Mouse (Mus musculus) ES-Bruce4 (cell line): ENCODE data around the gene Ssu2. TPM values are rescaled to one million over a fixed set of nuclear protein-coding genes. Genes with fewer than 3 reads are reported as not detected.

Source experiments
- H3K27ac ChIP-seq: 2 replicates; pipeline ENCODE4 v1.5.1; 2012; ENCODE audit warnings: low read length, inconsistent platforms; ENCODE audit not compliant: insufficient read depth
- H3K27me3 ChIP-seq: 2 replicates; pipeline ENCODE4 v1.6.1; 2012; ENCODE audit warnings: mild to moderate bottlenecking, low read length, inconsistent platforms; ENCODE audit not compliant: control insufficient read depth, poor library complexity, insufficient read depth, severe bottlenecking
- H3K36me3 ChIP-seq: 2 replicates; pipeline ENCODE4 v1.6.1; 2012; ENCODE audit warnings: inconsistent platforms, mild to moderate bottlenecking, low read length, moderate library complexity; ENCODE audit not compliant: control insufficient read depth, poor library complexity, insufficient read depth, severe bottlenecking
- H3K4me1 ChIP-seq: one replicate; pipeline ENCODE4 v1.8.1; 2011; ENCODE audit warnings: low read length; ENCODE audit not compliant: control insufficient read depth, insufficient read depth
- H3K4me3 ChIP-seq: 2 replicates; pipeline ENCODE4 v1.5.1; 2011; ENCODE audit warnings: low read depth, mild to moderate bottlenecking, low read length
- H3K9ac ChIP-seq: 2 replicates; pipeline ENCODE4 v1.6.1; 2012; ENCODE audit warnings: low read depth, mild to moderate bottlenecking, inconsistent platforms; ENCODE audit not compliant: poor library complexity, severe bottlenecking
- H3K9me3 ChIP-seq: replicated peaks from 2 replicates; pipeline ENCODE4 v1.6.1; 2012; ENCODE audit warnings: mild to moderate bottlenecking, low read length, inconsistent platforms; ENCODE audit not compliant: control insufficient read depth, poor library complexity, insufficient read depth, severe bottlenecking
- CTCF ChIP-seq: IDR thresholded peaks from one replicate; pipeline ENCODE4 v1.8.1; 2011; ENCODE audit warnings: low read depth, low read length
- EP300 ChIP-seq: IDR thresholded peaks from 2 replicates; pipeline ENCODE4 v1.6.1; 2011; ENCODE audit warnings: low read depth, low read length; ENCODE audit not compliant: insufficient read depth
- POLR2A ChIP-seq: IDR thresholded peaks from one replicate; pipeline ENCODE4 v1.8.1; 2011; ENCODE audit warnings: low read length; ENCODE audit not compliant: insufficient read depth
- polyA plus RNA-seq: library from polyadenylated mRNA; stranded (reverse); fragments of >200 nt; gene quantifications from 2 replicates; pipeline ENCODE4 v1.2.4, GENCODE M21; 2011; ENCODE audit warnings: low read depth; ENCODE audit not compliant: missing spikeins, insufficient read depth, insufficient read length

Ssu2 gene
- polyA plus RNA-seq, 1 experiment, result not detected

DNA sequence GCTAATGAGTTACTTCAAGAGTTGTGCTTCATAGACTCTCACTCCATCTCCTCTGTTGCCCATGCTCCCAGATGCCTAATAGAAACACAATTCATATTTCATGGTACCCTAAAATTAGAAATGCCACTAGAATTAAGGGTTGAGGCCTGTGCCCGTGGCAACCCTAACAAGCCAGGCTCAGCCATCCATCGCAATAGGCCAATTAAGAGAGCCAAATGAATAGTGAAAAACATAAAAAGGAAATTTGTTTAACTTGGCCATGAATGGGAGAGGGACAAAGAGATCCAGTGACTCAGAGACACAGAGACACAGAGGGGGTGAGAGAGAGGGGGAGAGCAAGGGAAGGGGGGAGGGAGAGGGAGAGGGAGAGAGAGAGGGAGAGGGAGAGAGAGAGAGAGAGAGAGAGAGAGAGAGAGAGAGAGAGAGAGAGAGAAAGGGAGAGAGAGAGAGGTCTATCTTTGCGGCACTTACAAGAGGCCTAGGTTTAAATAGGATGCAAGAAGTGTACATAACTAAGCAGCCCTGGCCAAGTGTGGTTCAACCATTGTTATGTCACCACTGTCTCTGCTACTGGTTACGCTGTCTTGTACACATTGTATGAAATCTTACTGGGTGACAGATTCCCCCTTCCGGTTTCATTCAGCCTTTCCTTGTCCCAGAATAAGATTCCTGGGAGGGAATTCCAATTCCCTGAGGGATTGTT, 57.2 kb downstream of the Ssu2 start:
- Histone ChIP-seq H3K4me1 (no peaks in the 10 kb centered on the region), H3K36me3 (no peaks in the 10 kb centered on the region), H3K9ac (no peak overlapping the region), H3K27ac (no peak overlapping the region), H3K27me3 (no peaks in the 10 kb centered on the region), H3K9me3 (no peaks in the 10 kb centered on the region), H3K4me3 (no peak overlapping the region)
- TF ChIP-seq EP300, result no peak

DNA sequence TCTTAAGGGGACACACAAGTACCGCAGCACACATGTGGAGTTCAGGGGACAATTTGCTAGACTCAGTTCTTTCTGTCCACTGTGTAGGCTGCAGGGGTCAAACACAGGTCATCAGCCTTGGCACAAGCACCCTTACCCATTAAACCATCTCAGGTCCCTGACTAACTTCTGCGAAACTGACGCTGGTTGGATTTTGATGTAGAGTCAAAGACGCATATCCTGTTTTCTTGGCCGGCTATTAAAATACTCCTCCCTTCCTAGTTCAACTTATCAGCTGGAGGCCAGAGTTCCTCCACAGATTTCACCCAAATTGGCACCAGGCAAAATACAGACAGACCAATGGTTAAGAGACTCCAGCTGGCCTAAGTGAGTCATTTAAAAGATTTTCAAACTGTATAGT, 60.0 kb downstream of the Ssu2 start:
- H3K4me3 ChIP-seq, result no peak overlapping the region
- H3K9ac ChIP-seq, result no peak overlapping the region
- H3K27me3 ChIP-seq, result no peaks in the 10 kb centered on the region
- no peaks in the 10 kb centered on the region for H3K4me1 ChIP-seq
- TF ChIP-seq POLR2A (no peak), CTCF (no peak), EP300 (no peak)
- no peaks in the 10 kb centered on the region for H3K36me3 ChIP-seq
- H3K9me3 ChIP-seq, result no peaks in the 10 kb centered on the region
- no peak overlapping the region for H3K27ac ChIP-seq

DNA sequence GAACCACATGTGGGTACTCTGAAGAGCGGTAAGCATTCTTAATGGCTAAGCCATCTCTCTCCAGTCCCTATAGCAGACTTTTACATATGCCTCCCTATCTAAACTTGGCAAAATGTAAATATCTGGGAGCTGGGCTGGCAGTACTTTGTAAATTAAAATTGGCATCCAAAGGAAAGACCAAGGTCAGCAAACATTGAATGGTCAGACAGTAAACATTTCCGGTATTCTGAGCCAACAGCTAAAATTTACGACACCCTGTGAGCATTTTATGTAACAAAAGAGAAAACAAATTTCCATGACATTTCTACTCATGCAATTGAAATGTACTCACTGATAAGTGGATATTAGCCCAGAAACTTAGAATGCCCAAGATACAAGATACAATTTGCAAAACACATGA, 62.6 kb downstream of the Ssu2 start:
- TF ChIP-seq EP300, result no peak
- TF ChIP-seq CTCF, result no peak
- no peak for TF ChIP-seq POLR2A
- Histone ChIP-seq H3K36me3 (no peaks in the 10 kb centered on the region), H3K9ac (no peak overlapping the region), H3K4me3 (no peak overlapping the region), H3K27me3 (no peaks in the 10 kb centered on the region), H3K4me1 (no peaks in the 10 kb centered on the region), H3K9me3 (no peaks in the 10 kb centered on the region), H3K27ac (no peak overlapping the region)

DNA sequence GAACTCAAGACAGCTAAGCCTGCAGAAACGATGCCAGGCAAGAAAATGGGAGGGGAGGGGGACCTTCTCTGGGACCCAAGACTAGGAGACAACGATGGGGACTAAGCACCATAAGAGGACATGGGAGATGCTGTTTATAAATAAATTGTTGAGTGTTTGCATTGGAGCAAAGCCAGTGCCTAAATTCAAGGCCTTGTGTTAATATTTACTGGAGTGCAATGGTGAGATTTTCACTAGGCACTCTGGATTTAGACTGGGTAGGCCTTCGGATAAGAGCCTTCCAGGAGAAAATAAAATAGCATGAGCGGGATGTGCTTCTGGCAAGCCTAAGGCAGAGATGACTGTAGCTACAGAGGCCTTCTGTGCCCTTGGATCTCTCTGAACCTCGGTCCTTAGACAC, 64.9 kb downstream of the Ssu2 start:
- no peaks in the 10 kb centered on the region; the same call in 1 of the 2 replicates for H3K27me3 ChIP-seq
- no peak overlapping the region for H3K27ac ChIP-seq
- TF ChIP-seq CTCF, result no peak
- no peak for TF ChIP-seq POLR2A
- no peak for TF ChIP-seq EP300
- no peak overlapping the region for H3K9ac ChIP-seq
- no peaks in the 10 kb centered on the region for H3K4me1 ChIP-seq
- H3K9me3 ChIP-seq, result no peaks in the 10 kb centered on the region
- no peak overlapping the region for H3K4me3 ChIP-seq
- H3K36me3 ChIP-seq, result no peaks in the 10 kb centered on the region

DNA sequence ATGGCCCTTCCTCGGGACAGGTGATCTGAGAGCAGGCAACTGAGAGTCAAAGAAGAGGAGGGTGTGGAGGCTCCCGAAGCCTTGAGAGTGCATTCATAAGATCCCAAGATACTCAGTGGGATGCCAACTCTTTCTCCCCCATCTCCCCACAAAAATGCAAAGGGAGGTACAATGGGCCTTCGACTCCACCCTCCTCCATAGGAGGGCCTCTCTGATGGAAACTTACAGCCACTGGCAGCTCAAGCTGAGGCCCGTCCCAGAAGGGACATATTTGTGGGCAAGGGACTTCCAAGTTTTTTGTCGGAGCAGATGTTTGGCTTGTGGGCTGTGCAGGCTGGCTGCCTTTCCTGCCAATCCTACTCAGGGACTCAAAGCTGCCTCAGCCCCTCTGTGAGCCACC, 67.1 kb downstream of the Ssu2 start:
- no peaks in the 10 kb centered on the region for H3K36me3 ChIP-seq
- no peak overlapping the region for H3K4me3 ChIP-seq
- TF ChIP-seq POLR2A (no peak), CTCF (no peak), EP300 (no peak)
- no peaks in the 10 kb centered on the region for H3K4me1 ChIP-seq
- H3K27me3 ChIP-seq, result no peaks in the 10 kb centered on the region; the same call in 1 of the 2 replicates
- H3K9ac ChIP-seq, result no peak overlapping the region
- no peak overlapping the region for H3K27ac ChIP-seq
- no peaks in the 10 kb centered on the region for H3K9me3 ChIP-seq

DNA sequence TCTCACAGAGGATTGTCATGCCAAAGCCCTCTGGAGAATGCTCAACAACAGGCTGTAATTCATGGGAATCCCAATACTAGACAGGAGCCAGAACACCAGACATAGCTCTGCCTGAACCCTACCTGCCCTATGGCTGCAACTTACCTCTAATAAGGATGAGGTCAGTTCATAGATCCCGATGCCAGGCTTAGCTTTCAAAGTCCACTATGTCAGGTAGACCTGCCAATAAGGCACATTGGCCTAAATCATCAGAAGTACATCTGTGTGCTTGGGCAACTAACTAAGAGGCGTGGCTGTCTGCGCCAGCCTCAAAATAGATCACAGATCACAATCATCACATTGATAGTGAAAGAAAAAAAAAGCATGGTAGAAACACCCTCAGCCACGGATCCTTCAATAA, 68.4 kb downstream of the Ssu2 start:
- no peaks in the 10 kb centered on the region for H3K36me3 ChIP-seq
- no peak overlapping the region for H3K9ac ChIP-seq
- H3K4me1 ChIP-seq, result no peaks in the 10 kb centered on the region
- no peak overlapping the region for H3K27ac ChIP-seq
- H3K9me3 ChIP-seq, result no peaks in the 10 kb centered on the region
- H3K27me3 ChIP-seq, result no peaks in the 10 kb centered on the region; the same call in 1 of the 2 replicates
- TF ChIP-seq CTCF (no peak), EP300 (no peak), POLR2A (no peak)
- H3K4me3 ChIP-seq, result no peak overlapping the region
